Mouse (Mus musculus) thymus, postnatal 4 days (tissue): ENCODE data around the gene Ccn6.

Source experiments
- DNase-seq: peaks from one replicate; pipeline ENCODE4 v3.0.0; 2021

Gene Ccn6

DNA sequence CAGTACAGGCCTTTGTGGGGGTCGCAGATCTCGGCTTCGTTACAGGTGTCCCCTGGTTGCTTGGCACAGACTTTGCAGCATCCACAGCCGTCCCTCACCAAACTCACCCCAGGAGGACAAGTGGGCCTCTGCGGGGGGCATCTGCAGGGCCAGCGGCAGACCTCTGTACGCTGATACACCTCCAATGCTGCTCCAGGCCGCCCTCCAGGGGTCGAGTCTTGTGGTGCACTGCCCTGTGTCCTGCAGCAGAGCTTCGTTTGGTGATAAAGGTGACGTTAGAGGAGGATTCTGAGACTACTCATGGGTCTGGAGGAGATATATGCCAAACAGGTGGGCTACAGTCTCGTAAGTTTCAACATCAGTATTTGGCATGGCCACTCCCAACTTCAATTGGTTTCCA is 5.3 kb downstream of the Ccn6 start:
- peak; percentile 71 for DNase-seq

DNA sequence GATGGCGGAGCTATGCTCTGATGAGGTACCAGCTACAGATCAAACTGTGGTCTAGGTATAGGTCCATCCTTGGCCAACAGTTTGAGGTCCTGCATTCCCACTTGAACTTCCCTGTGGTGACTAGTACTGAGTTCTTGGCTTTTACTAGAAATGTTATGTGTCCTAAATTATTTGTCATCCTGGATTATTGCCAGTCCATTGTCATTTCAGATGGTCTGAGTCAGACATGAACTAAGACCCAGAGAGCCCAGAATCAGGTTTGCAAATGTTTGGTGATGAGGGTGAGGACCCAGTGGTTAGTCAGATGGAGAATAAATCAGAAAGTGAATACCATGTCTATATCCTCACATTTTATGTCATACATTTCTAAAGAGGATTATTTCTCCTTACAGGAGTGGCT is 6.3 kb downstream of the Ccn6 start:
- DNase-seq, result no peak

- DNase-seq, result no peak
Measured at GRCm38 (mm10) chr10:39156719-39157118, 6.9 kb downstream of the Ccn6 start.

GRCm38 (mm10) chr10:39142216-39142615 is 21.4 kb downstream of the Ccn6 start:
- no peak for DNase-seq

DNA sequence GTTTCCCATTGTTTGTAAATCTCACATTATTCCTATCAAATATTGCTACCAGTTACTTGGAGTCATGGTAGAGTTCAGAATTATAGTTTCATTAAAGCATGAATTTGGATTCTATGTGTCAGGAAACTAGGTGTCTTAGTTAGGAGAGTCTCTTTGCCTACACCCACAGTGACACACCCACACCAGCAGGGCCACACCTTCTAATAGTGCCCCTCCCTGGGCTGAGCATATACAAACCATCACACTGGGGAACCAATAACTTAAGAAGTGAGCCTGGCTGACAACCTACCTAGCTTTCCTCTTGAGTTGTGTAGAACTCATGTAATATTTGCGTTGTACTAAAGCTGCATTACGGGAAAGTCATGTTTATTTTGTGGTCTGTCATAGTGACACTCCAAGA is 22.2 kb downstream of the Ccn6 start:
- DNase-seq, result no peak

DNA sequence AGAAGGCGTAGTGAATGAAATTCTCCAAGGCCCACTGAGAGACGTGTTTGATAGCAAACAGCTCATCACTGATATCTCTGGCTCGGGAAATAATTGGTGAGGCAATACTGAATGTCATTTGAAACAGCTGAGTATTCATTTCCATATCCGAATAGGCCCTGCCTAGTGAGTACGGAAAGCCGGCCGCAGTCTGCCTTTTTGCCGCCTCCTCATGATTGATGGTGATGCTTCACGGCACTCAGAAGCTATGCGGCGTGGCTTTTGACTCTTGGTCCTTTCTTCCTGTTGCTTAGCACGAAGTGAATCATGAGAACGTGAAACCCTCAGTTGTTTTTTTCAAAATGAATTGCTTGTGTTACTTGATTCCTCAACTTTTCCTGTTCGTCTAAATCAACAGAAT is 22.8 kb downstream of the Ccn6 start:
- no peak for DNase-seq

- DNase-seq, result peak; percentile 72
Measured at GRCm38 (mm10) chr10:39138761-39139160, 24.8 kb downstream of the Ccn6 start.

- peak; percentile 61 for DNase-seq
Measured at GRCm38 (mm10) chr10:39137766-39138165, 25.8 kb downstream of the Ccn6 start.

- peak; percentile 91 for DNase-seq
Measured at GRCm38 (mm10) chr10:39133462-39134310, 29.9 kb downstream of the Ccn6 start, which contains the start of the genes Fam229b and Tube1. Gene Fam229b, minus strand, starts transcription at chr10:39133914. Gene Tube1, plus strand, starts transcription at chr10:39133976.

DNA sequence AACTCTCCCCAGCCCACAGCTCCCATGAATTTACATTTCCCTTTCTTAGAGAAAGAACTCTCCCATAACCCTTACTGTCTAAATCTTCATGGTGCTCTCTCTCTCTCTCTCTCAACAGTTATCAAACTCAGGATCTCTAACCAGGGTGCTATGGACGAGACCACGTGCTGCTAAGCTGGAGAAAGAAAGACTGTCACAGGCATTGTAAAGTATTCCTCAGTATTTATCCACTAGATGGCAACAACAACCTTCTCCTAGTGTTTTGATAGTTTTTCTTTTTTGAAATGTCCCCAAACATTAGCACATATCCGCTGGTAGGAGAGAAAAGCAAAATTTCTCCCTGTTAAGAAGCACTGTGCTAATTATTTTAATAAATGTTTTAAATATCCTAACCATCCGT is 42.2 kb downstream of the Ccn6 start:
- DNase-seq, result no peak

DNA sequence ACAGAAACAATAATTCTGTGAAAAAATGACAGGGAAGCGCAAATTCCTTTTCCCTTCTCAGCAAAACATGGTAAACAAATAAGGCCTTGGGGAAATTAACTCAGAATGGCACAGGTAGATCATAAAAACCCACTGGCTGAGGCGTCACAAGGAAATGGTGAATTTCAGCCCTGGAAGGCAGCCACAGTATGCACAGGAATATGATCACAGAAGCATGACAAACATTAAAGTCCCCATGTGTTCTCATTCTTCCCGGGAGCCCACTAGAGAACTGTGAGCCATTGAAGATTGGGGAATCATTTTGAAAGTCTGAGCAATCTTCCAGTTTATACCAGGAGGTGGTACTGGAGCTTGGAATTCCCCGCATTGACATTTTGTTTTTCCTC is 54.1 kb downstream of the Ccn6 start:
- no peak for DNase-seq

- DNase-seq, result no peak
Measured at GRCm38 (mm10) chr10:39108837-39109488, 54.6 kb downstream of the Ccn6 start.

DNA sequence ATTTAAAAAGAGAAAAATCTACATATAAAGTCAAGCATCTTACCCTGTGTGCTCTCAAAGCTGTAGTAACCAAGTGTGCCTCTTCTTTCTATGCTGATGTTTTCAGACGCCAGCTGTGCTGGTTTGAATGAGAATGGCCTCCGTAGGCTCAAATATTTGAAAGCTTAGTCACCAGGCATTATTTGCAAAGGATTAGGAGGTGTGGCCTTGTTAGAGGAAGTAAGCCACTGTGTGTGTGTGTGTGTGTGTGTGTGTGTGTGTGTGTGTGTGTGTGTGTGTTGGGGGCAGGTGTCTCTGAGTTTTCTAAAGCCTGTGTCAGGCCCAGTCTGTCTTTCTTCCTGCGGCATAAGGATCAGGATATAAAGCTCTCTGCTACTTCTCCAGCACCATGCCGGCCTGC is 56.7 kb downstream of the Ccn6 start:
- DNase-seq, result no peak

GRCm38 (mm10) chr10:39106413-39106812 is 57.2 kb downstream of the Ccn6 start:
- no peak for DNase-seq

GRCm38 (mm10) chr10:39104803-39105449 is 58.7 kb downstream of the Ccn6 start:
- DNase-seq, result no peak
